In the genomic region with DNA sequence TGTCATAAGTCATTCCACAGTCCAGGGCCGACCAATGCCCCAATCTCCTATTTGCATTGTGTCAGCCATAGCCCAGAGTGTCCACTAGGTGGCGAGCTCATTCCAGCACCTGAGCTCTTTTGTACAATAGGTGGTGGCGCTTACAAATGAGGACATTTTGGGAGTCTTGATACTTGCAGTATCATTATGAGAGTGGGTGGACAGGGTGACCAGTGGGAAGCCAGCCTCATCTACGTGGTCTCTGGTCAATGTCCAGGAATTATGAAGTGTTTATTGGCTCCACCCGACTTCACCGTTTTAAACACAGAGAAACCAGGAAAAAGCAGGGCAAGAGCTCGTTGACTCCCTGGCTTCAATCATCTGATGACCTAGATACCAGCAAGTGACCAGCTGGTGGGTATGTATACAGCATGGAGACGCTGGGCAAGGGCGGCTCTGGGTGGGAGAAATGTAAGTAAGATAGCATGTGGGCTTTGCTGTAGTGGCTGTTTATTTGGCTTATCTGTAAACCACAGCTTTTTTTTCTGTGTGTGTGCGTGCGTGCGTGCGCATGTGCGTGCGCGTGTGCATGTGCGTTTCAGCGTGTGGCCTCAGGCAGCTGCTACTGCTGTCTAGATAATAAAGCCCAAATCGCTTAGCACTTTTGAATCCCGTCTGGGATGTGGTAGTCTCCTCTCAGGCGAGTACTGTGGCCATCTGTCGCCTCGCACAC, we compare ENCODE assay signal across 8 mouse cellular contexts. TPM values are rescaled to one million over a fixed set of nuclear protein-coding genes. Genes with fewer than 3 reads are reported as not detected.
DNase-seq lines count a peak whose midpoint lies in the region; ATAC-seq lines count a peak whose summit lies in the region.

A gene (plus strand): TSS at position 137 of the 712 bp plus-strand sequence.

- H3K27ac ChIP-seq in forebrain, embryonic 14.5 days (ENCODE audit: low read depth, low read length) = no peak within 1 kb of the TSS
- no peak within 1 kb of the TSS for H3K27ac ChIP-seq in limb, embryonic 11.5 days (replicated peaks; ENCODE audit: low read depth, low read length)
- no peak within 1 kb of the TSS for H3K27ac ChIP-seq in midbrain, embryonic 13.5 days

- no peak within 1 kb of the TSS for H3K4me3 ChIP-seq in forebrain, embryonic 14.5 days (ENCODE audit: low read depth, low read length)
- no peak within 1 kb of the TSS for H3K4me3 ChIP-seq in limb, embryonic 11.5 days (ENCODE audit: low read depth, low read length)
- no peak within 1 kb of the TSS for H3K4me3 ChIP-seq in midbrain, embryonic 13.5 days (replicated peaks)

- H3K4me1 ChIP-seq in forebrain, embryonic 14.5 days (ENCODE audit: control insufficient read depth, insufficient read depth, low read length) = no peaks in the 10 kb centered on the region
- H3K4me1 ChIP-seq in limb, embryonic 11.5 days (ENCODE audit: control insufficient read depth, insufficient read depth, low read length) = no peaks in the 10 kb centered on the region
- H3K4me1 ChIP-seq in midbrain, embryonic 13.5 days (replicated peaks) = no peaks in the 10 kb centered on the region

- no peak within 1 kb of the TSS for H3K9ac ChIP-seq in forebrain, embryonic 14.5 days (ENCODE audit: low read length)
- H3K9ac ChIP-seq in limb, embryonic 11.5 days (ENCODE audit: low read length) = no peak within 1 kb of the TSS
- no peak within 1 kb of the TSS for H3K9ac ChIP-seq in midbrain, embryonic 13.5 days (replicated peaks)

- peak; percentile 77 for ATAC-seq in forebrain, embryonic 14.5 days
- ATAC-seq in limb, embryonic 11.5 days (ENCODE audit: insufficient number of reproducible peaks, low FRiP score, low TSS enrichment, low read depth) = peak; percentile 80; the same call in 1 of the 2 replicates
- ATAC-seq in midbrain, embryonic 13.5 days = peak; percentile 87

- DNase-seq in layer of hippocampus, adult 11-12 months (ENCODE audit: low spot score) = peak; percentile 73
- DNase-seq in layer of hippocampus, adult 9-11 months = no peak
- peak; percentile 88 for DNase-seq in cerebellum, adult 11 months
- DNase-seq in forebrain, embryonic 14.5 days (ENCODE audit: low spot score) = peak; percentile 76
- DNase-seq in induced T-regulatory cell, adult 2 months (ENCODE audit: low read depth) = peak; percentile 78
- DNase-seq in limb, embryonic 11.5 days (ENCODE audit: low spot score) = peak; percentile 83
- DNase-seq in spleen, postnatal 4 days (ENCODE audit: low spot score in 2 of 2) = peak; percentile 65 to 83

- H3K36me3 ChIP-seq in forebrain, embryonic 14.5 days (ENCODE audit: control insufficient read depth, insufficient read depth, low read length) = no peaks in the 10 kb centered on the region
- H3K36me3 ChIP-seq in limb, embryonic 11.5 days (ENCODE audit: control insufficient read depth, insufficient read depth, low read length) = no peaks in the 10 kb centered on the region
- H3K36me3 ChIP-seq in midbrain, embryonic 13.5 days = no peaks in the 10 kb centered on the region

- no peaks in the 10 kb centered on the region for H3K27me3 ChIP-seq in forebrain, embryonic 14.5 days (replicated peaks; ENCODE audit: control insufficient read depth, insufficient read depth, low read length)
- no peaks in the 10 kb centered on the region for H3K27me3 ChIP-seq in limb, embryonic 11.5 days (ENCODE audit: control insufficient read depth, insufficient read depth, low read length)
- H3K27me3 ChIP-seq in midbrain, embryonic 13.5 days = no peaks in the 10 kb centered on the region

- peak within 1 kb of the TSS; percentile 20; the same call in 1 of the 2 replicates for H3K4me2 ChIP-seq in forebrain, embryonic 14.5 days (ENCODE audit: low read length)
- no peak within 1 kb of the TSS for H3K4me2 ChIP-seq in limb, embryonic 11.5 days (ENCODE audit: low read depth, severe bottlenecking)
- peak within 1 kb of the TSS; percentile 7 for H3K4me2 ChIP-seq in midbrain, embryonic 13.5 days (replicated peaks)

- 66% methylated on average over 23 of the region's 23 CpGs for WGBS in forebrain, embryonic 14.5 days
- 68% methylated on average over 23 of the region's 23 CpGs for WGBS in limb, embryonic 11.5 days
- WGBS in midbrain, embryonic 13.5 days = 70% methylated on average over 23 of the region's 23 CpGs

- H3K9me3 ChIP-seq in forebrain, embryonic 14.5 days (replicated peaks; ENCODE audit: control insufficient read depth, low read length) = no peaks in the 10 kb centered on the region
- H3K9me3 ChIP-seq in limb, embryonic 11.5 days (ENCODE audit: control insufficient read depth, low read length) = 0 out of 2 replicates have a peak, but pooled peaks cover 6% of the 10 kb centered on the region
- 0 out of 2 replicates have a peak, but pooled peaks cover 4% of the 10 kb centered on the region for H3K9me3 ChIP-seq in midbrain, embryonic 13.5 days

RNA-seq across cellular contexts. Expression of the gene that starts here (rescaled TPM):
- polyA plus RNA-seq in forebrain, embryonic 14.5 days (2014; fragmentation: Nextera tagmentation; extraction: Ambion mirVana) = 1.6 and 2.1 TPM in 2 replicates
- polyA plus RNA-seq in limb, embryonic 11.5 days (2014; fragmentation: Nextera tagmentation; extraction: Ambion mirVana) = 0.12 and 0.24 TPM in 2 replicates
- polyA plus RNA-seq in midbrain, embryonic 13.5 days (2015; fragmentation: Nextera tagmentation; extraction: Ambion mirVana) = 1.2 and 1.5 TPM in 2 replicates

Comparison
In these comparisons a context has a peak if more than half of its experiments do, and no peak if none do; other contexts are left out.
1. Peak in DNase-seq and ATAC-seq in limb, embryonic 11.5 days; RNA of the gene not detected or under 1 TPM.